Mouse (Mus musculus) megakaryocyte, embryonic 14.5 days (primary cell): Measurements from ENCODE around the gene Rlbp1.

Experiments
- FLI1 ChIP-seq: IDR thresholded peaks from 2 replicates; pipeline ENCODE4 v1.6.1; 2012; ENCODE audit warnings: low read length, inconsistent platforms, mixed read lengths
- GATA1 ChIP-seq: IDR thresholded peaks from 3 replicates; pipeline ENCODE4 v1.6.1; 2012; ENCODE audit warnings: mixed read lengths, low read length, inconsistent platforms, borderline replicate concordance

- TF ChIP-seq GATA1 (no peak), FLI1 (no peak)
These were observed 27.9 kb upstream of the Rlbp1 start for GRCm38 (mm10) chr7:79414449-79415375.
